Mouse (Mus musculus) heart, adult 2 months (tissue): ENCODE measurements at regions not wholly inside any gene's neighbourhood (a gene's known extent, or its start where the extent isn't known, plus 50 kb on each side); places are given as distances from the start of the nearest gene placed in this dataset.

Experiments
- DNase-seq, 2 experiments: peaks; one replicate each; pipeline ENCODE4 v3.0.0; 2021
- H3K27ac ChIP-seq: fragments of 200-600 bp; 2 replicates; pipeline ENCODE4 v1.8.1; 2022
- H3K27me3 ChIP-seq: fragments of 200-500 bp; 2 replicates; pipeline ENCODE4 v1.6.1; 2012; ENCODE audit warnings: mild to moderate bottlenecking, low read length, inconsistent platforms, mixed read lengths; ENCODE audit not compliant: control insufficient read depth, insufficient read depth
- H3K36me3 ChIP-seq: fragments of 200-500 bp; 2 replicates; pipeline ENCODE4 v1.6.1; 2012; ENCODE audit warnings: low read length, inconsistent platforms; ENCODE audit not compliant: control insufficient read depth, insufficient read depth
- H3K4me1 ChIP-seq: fragments of 200-500 bp; 2 replicates; pipeline ENCODE4 v1.6.1; 2011; ENCODE audit warnings: low read length; ENCODE audit not compliant: control insufficient read depth, insufficient read depth
- H3K4me3 ChIP-seq: fragments of 200-600 bp; 2 replicates; pipeline ENCODE4 v1.8.1; 2022
- H3K79me2 ChIP-seq: fragments of 200-500 bp; replicated peaks from 2 replicates; pipeline ENCODE4 v1.6.1; 2012; ENCODE audit warnings: mild to moderate bottlenecking, inconsistent platforms, low read length, moderate library complexity, mixed read lengths; ENCODE audit not compliant: control insufficient read depth, insufficient read depth
- H3K9ac ChIP-seq: fragments of 200-500 bp; 2 replicates; pipeline ENCODE4 v1.6.1; 2012; ENCODE audit warnings: low read depth, mild to moderate bottlenecking, control low read depth, inconsistent platforms, low read length, mixed read lengths
- CTCF ChIP-seq: fragments of 200-600 bp; IDR thresholded peaks from 2 replicates; pipeline ENCODE4 v1.8.1; 2022; ENCODE audit warnings: antibody characterized with exemption, mild to moderate bottlenecking, moderate library complexity
- EP300 ChIP-seq: fragments of 200-500 bp; IDR thresholded peaks from 2 replicates; pipeline ENCODE4 v1.6.1; 2011; ENCODE audit warnings: low read depth, low read length, control low read depth; ENCODE audit not compliant: insufficient read depth
- POLR2A ChIP-seq: fragments of 200-500 bp; IDR thresholded peaks from 2 replicates; pipeline ENCODE4 v1.6.1; 2011; ENCODE audit warnings: mild to moderate bottlenecking, low read depth, low read length, control low read depth; ENCODE audit not compliant: insufficient read depth
- WGBS: fragments of 180-500 bp; shearing (Covaris S2); methylation state at CpG from one replicate; pipeline ENCODE4 v1.1.7; 2018; 5-methylcytosine and 5-hydroxymethylcytosine counted together
- intact Hi-C: fragments of 180-260 bp; cut with DNase I; formaldehyde crosslinking; loops from one replicate; pipeline ENCODE4 v1.15.1; 2025

DNA sequence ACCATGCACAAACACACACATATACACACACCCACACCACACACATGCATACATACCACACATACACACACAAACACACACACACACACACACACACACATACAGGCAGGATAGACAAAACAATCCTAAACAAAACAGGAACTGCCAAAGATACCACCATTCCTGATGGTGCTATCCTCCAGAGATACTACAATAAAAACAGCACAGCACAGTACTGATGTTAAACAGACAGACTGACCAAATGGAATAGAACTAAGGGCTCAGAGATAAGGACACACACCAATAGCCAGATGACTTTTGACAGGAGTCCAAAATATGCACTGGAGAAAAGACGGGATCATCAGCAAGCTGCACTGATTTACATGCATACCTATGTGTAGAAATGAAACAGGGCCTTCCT lies 64.5 kb downstream of the Kctd12 start:
- H3K36me3 ChIP-seq, result no peaks in the 10 kb centered on the region; the same call in 1 of the 2 replicates
- H3K27ac ChIP-seq, result no peak overlapping the region
- no peak overlapping the region for H3K9ac ChIP-seq
- peaks cover 2% of the 10 kb centered on the region; the same call in 1 of the 2 replicates for H3K4me1 ChIP-seq
- H3K27me3 ChIP-seq, result no peaks in the 10 kb centered on the region
- DNase-seq, result no peak
- WGBS, result 25% methylated on average over 1 of the region's 1 CpGs
- no peak for TF ChIP-seq EP300
- TF ChIP-seq POLR2A, result no peak
- TF ChIP-seq CTCF, result no peak
- no peak overlapping the region for H3K4me3 ChIP-seq
- intact Hi-C loops, result no loop called here
- no peaks in the 10 kb centered on the region for H3K79me2 ChIP-seq

- TF ChIP-seq EP300 (no peak), POLR2A (no peak), CTCF (no peak)
Observed at GRCm38 (mm10) chr14:102915918-102916317, 66.5 kb downstream of the Kctd12 start.

DNA sequence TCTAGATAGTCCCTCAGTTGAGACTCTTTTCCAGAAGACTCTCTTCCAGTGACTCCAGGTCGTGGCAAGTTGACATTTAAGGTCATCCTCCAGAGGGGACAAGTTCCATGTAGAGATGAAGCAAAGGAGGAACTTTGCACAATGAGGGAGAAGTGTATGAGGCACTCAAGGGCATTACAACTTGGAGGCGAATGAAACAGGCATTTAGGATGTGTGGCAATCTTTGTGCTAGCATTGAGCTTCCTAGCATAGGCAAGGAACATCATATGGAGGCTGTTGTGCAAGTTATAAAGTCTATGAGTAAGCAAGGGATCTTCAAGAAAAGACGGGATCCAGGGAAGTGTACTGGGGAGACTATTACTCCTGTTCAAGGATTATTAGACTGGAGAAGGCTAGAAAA lies 70.9 kb downstream of the Kctd12 start:
- no peak for DNase-seq
- TF ChIP-seq EP300 (no peak), CTCF (no peak), POLR2A (no peak)
- intact Hi-C loops, result no loop called here

More at GRCm38 (mm10) chr14:102915918-102916317, 66.5 kb downstream of the Kctd12 start:
- intact Hi-C loops, result no loop called here
- H3K79me2 ChIP-seq, result no peaks in the 10 kb centered on the region
- no peaks in the 10 kb centered on the region for H3K4me1 ChIP-seq
- no peak overlapping the region for H3K9ac ChIP-seq
- H3K27me3 ChIP-seq, result no peaks in the 10 kb centered on the region
- no peak overlapping the region for H3K4me3 ChIP-seq
- DNase-seq, result no peak
- H3K27ac ChIP-seq, result no peak overlapping the region
- 75% methylated on average over 4 of the region's 4 CpGs for WGBS
- H3K36me3 ChIP-seq, result no peaks in the 10 kb centered on the region

GRCm38 (mm10) chr14:102908990-102909389 lies 73.4 kb downstream of the Kctd12 start:
- Histone ChIP-seq H3K27me3 (no peaks in the 10 kb centered on the region), H3K79me2 (no peaks in the 10 kb centered on the region), H3K4me3 (no peak overlapping the region), H3K4me1 (peaks cover 1% of the 10 kb centered on the region; the same call in 1 of the 2 replicates), H3K36me3 (no peaks in the 10 kb centered on the region), H3K27ac (no peak overlapping the region), H3K9ac (no peak overlapping the region)
- intact Hi-C loops, result loop anchor here (5.0 kb wide), 1 partner anchor 102 kb away; no protein-coding TSS in a partner anchor
- TF ChIP-seq POLR2A, result no peak
- no peak for TF ChIP-seq EP300
- no peak for TF ChIP-seq CTCF
- no peak for DNase-seq
- 85% methylated on average over 3 of the region's 3 CpGs for WGBS

More for the DNA sequence above, 70.9 kb downstream of the Kctd12 start:
- no peak overlapping the region for H3K27ac ChIP-seq
- H3K27me3 ChIP-seq, result no peaks in the 10 kb centered on the region
- H3K79me2 ChIP-seq, result no peaks in the 10 kb centered on the region
- no peaks in the 10 kb centered on the region for H3K36me3 ChIP-seq
- no peak overlapping the region for H3K4me3 ChIP-seq
- H3K4me1 ChIP-seq, result no peaks in the 10 kb centered on the region
- 71% methylated on average over 3 of the region's 3 CpGs for WGBS
- no peak overlapping the region for H3K9ac ChIP-seq

DNA sequence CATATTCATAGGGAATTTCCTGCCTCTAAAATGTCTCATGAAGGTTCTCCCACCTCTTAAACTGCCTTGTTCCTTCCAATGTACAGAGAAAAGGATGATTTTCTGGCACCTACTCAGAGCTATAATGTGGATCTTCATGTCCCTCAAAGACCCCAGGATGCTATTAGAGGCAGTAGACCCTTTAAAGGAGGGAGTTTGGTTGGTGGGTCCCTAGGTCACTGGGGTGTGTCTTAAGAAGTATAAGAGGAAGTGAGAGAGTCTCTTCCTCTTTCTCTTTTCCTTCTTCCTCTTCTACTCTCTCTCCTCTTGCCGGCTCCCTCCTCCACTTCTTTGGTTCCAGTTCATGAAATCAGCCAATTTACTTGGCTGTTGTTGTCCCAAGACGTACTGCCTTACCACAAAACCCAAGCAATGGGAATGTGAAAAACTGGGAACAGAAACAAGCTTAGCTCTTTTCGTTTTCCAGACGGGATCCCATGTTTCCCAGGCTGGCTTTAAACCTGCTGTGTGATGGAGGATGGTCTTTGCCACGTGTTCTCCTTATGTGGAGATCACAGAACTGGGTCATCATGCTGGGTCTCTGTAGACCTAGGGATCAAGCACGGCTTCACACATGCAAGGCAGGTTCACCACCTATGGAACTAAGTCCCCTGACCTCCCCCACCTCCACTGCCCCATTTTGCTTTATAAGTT lies 74.9 kb downstream of the Kctd12 start:
- no peak for TF ChIP-seq CTCF
- no peak for TF ChIP-seq POLR2A
- H3K4me1 ChIP-seq, result peaks cover 4% of the 10 kb centered on the region
- WGBS, result 81% methylated on average over 6 of the region's 6 CpGs
- no peaks in the 10 kb centered on the region for H3K36me3 ChIP-seq
- H3K27me3 ChIP-seq, result no peaks in the 10 kb centered on the region
- H3K79me2 ChIP-seq, result no peaks in the 10 kb centered on the region
- DNase-seq, result no peak
- H3K4me3 ChIP-seq, result no peak overlapping the region
- no peak overlapping the region for H3K27ac ChIP-seq
- H3K9ac ChIP-seq, result no peak overlapping the region
- intact Hi-C loops, result loop anchor here (5.0 kb wide), 1 partner anchor 100 kb away; no protein-coding TSS in a partner anchor

GRCm38 (mm10) chr14:102906826-102907225 lies 75.6 kb downstream of the Kctd12 start:
- H3K4me3 ChIP-seq, result no peak overlapping the region
- TF ChIP-seq EP300, result no peak
- no peak for TF ChIP-seq CTCF
- TF ChIP-seq POLR2A, result no peak
- intact Hi-C loops, result loop anchor here (5.0 kb wide), 1 partner anchor 100 kb away; no protein-coding TSS in a partner anchor
- 59% methylated on average over 6 of the region's 6 CpGs for WGBS
- no peak overlapping the region for H3K27ac ChIP-seq
- H3K27me3 ChIP-seq, result no peaks in the 10 kb centered on the region
- no peak overlapping the region for H3K9ac ChIP-seq
- DNase-seq, result peak; percentile 26 to 33
- no peaks in the 10 kb centered on the region for H3K36me3 ChIP-seq
- H3K79me2 ChIP-seq, result no peaks in the 10 kb centered on the region
- H3K4me1 ChIP-seq, result peaks cover 6% of the 10 kb centered on the region
